Mouse (Mus musculus): ENCODE results near the gene Srp68. TPM values are rescaled to one million over a fixed set of nuclear protein-coding genes. Genes with fewer than 3 reads are reported as not detected.
A peak's percentile ranks its signal among the peaks of the same experiment; 100 is the strongest.

The Srp68 gene
- polyA plus RNA-seq, 1 experiment: 81.9 TPM

DNA sequence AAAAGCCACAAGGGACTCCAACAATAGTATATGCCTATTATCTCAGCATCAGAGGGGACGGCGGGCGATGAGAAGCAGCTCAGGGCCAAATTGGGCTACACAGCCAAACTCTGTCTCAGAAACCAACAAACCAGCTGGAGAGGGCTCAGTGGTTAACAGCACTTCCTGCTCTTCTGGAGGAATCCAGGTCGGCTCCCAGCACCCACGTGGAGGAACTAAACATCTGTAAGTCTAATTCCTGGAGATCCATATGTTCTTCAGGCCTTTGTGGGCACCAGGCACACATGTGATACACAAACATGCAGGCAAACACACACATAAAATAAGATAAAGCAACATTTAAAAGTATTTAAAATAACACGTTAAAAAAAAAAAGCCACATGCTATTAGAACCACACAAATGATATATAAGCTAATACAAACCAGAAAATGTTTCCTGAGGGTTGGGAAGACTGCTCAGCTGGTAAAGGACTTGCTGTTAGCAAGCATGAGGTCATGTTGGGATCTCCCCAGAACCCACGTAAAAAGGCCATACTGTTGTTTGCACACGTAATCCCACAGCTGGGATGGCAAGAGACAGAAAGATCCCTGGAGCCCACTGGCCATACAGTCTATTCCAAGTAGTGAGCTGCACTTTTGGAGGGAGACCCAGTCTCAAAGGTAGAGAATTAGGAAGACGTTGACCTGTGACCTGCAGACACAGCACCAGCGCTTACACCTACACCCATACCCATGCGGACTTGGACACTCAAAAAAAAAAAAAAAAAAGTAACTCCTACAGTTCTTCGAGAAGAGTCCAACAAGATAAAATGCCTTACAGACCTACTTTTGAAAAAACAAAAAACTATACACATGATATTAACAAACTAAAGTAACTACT, 1.2 kb downstream of the Srp68 start:
- no peaks in the 10 kb centered on the region for H3K27me3 ChIP-seq (ENCODE audit: control insufficient read depth, insufficient read depth, insufficient read length)
- H3K79me2 ChIP-seq (ENCODE audit: control insufficient read depth, insufficient read depth): peaks cover 70% of the 10 kb centered on the region
- H3K4me3 ChIP-seq (ENCODE audit: insufficient read depth, poor library complexity, severe bottlenecking): peak overlapping the region; percentile 82
- peaks cover 40% of the 10 kb centered on the region for H3K36me3 ChIP-seq (ENCODE audit: control insufficient read depth, insufficient read depth)
- peak overlapping the region; percentile 63 for H3ac ChIP-seq (ENCODE audit: control insufficient read depth, insufficient read length, low read depth)
- TF ChIP-seq MAX (IDR thresholded peaks at IDR 0.05): peak; percentile 47
- no peak for TF ChIP-seq MYOG (IDR thresholded peaks at IDR 0.05; ENCODE audit: control insufficient read depth, extremely low read depth, insufficient read length)
- H3K79me3 ChIP-seq (ENCODE audit: low read depth): peaks cover 44% of the 10 kb centered on the region

DNA sequence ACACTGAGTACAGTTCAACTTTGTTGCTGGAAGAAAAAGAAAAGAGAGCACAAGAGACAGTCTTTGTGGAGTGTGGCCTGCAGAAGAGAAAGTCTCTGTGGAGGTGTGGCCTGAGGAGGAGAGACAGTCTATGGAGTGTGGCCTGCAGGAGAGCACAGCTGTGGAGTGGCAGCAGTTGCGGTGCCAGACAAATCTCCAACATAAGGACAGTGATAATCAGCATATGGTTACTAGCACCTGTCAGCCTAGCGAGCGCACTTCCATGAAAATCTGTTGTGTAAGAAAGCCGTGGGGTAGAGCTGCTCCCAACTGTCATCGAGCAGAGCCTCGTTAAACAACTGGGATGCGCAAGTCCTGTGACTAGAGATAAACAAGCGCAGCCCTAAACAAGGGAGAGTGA, 4.5 kb downstream of the Srp68 start:
- H3ac ChIP-seq (ENCODE audit: control insufficient read depth, insufficient read length, low read depth): no peak overlapping the region
- H3K36me3 ChIP-seq (ENCODE audit: control insufficient read depth, insufficient read depth): peaks cover 73% of the 10 kb centered on the region
- peaks cover 44% of the 10 kb centered on the region for H3K79me3 ChIP-seq (ENCODE audit: low read depth)
- peaks cover 62% of the 10 kb centered on the region for H3K79me2 ChIP-seq (ENCODE audit: control insufficient read depth, insufficient read depth)
- TF ChIP-seq USF1 (IDR thresholded peaks at IDR 0.05; ENCODE audit: low read depth) (no peak), FOSL1 (IDR thresholded peaks at IDR 0.05; ENCODE audit: insufficient read depth, low read length, poor library complexity, severe bottlenecking) (no peak), MYOD1 (IDR thresholded peaks at IDR 0.05; ENCODE audit: control insufficient read depth, insufficient read length, low read depth) (no peak), MAX (IDR thresholded peaks at IDR 0.05) (no peak), MYOG (IDR thresholded peaks at IDR 0.05; ENCODE audit: control insufficient read depth, extremely low read depth, insufficient read length) (no peak), CTCF (IDR thresholded peaks at IDR 0.05; ENCODE audit: control insufficient read depth, insufficient read depth, insufficient read length) (no peak), CEBPB (IDR thresholded peaks at IDR 0.05; ENCODE audit: low read depth) (no peak)
- H3K4me3 ChIP-seq (ENCODE audit: insufficient read depth, poor library complexity, severe bottlenecking): no peak overlapping the region
- H3K27me3 ChIP-seq (ENCODE audit: control insufficient read depth, insufficient read depth, insufficient read length): no peaks in the 10 kb centered on the region

DNA sequence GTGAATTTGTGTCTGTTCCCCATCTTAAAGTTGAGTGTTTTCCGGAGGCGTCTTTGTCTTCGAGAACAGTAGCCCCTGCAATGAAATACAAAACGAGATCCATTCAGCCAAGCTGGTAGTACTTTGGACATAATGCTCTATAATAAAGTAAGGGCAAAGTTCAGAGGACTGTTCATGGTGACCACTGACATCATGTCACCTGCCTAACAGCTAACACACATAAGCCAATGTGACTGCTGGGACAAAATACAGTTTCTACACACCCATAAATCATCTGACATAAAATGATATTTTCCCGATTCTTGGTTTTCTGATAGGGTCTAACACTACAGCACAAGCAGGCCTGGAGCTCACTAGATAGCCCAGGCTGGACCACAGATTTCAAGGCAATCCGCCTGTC, 5.7 kb downstream of the Srp68 start:
- no peak for TF ChIP-seq CTCF (IDR thresholded peaks at IDR 0.05; ENCODE audit: control insufficient read depth, insufficient read depth, insufficient read length)
- Histone ChIP-seq H3K79me3 (ENCODE audit: low read depth) (peaks cover 39% of the 10 kb centered on the region), H3ac (ENCODE audit: control insufficient read depth, insufficient read length, low read depth) (no peak overlapping the region), H3K4me3 (ENCODE audit: insufficient read depth, poor library complexity, severe bottlenecking) (no peak overlapping the region), H3K36me3 (ENCODE audit: control insufficient read depth, insufficient read depth) (peaks cover 85% of the 10 kb centered on the region), H3K79me2 (ENCODE audit: control insufficient read depth, insufficient read depth) (peaks cover 50% of the 10 kb centered on the region), H3K27me3 (ENCODE audit: control insufficient read depth, insufficient read depth, insufficient read length) (no peaks in the 10 kb centered on the region)

DNA sequence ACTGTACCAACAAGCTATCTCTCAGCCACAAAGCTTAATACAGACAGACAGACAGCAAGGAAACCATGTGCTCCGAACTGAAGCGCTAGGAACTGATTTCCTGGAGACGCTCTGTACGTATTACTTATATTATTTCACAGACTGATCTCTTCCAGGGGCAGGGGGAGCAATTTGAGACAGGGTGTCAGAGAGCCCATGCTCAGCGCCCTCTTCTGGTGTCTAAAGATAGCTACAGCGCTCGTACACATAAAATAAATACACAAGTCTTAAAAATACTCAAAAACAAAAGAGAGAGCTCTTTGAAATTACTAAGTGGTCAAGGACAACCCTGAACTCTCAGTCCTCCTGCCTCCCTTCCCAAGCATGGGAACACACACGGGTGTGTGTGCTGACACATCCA, 6.4 kb downstream of the Srp68 start:
- TF ChIP-seq MYOD1 (IDR thresholded peaks at IDR 0.05; ENCODE audit: control insufficient read depth, insufficient read length, low read depth) (no peak), MAX (IDR thresholded peaks at IDR 0.05) (no peak), CTCF (IDR thresholded peaks at IDR 0.05; ENCODE audit: control insufficient read depth, insufficient read depth, insufficient read length) (no peak), MYOG (IDR thresholded peaks at IDR 0.05; ENCODE audit: control insufficient read depth, extremely low read depth, insufficient read length) (no peak), USF1 (IDR thresholded peaks at IDR 0.05; ENCODE audit: low read depth) (no peak), FOSL1 (IDR thresholded peaks at IDR 0.05; ENCODE audit: insufficient read depth, low read length, poor library complexity, severe bottlenecking) (no peak), CEBPB (IDR thresholded peaks at IDR 0.05; ENCODE audit: low read depth) (no peak)
- Histone ChIP-seq H3K79me3 (ENCODE audit: low read depth) (peaks cover 33% of the 10 kb centered on the region), H3ac (ENCODE audit: control insufficient read depth, insufficient read length, low read depth) (no peak overlapping the region), H3K27me3 (ENCODE audit: control insufficient read depth, insufficient read depth, insufficient read length) (no peaks in the 10 kb centered on the region), H3K36me3 (ENCODE audit: control insufficient read depth, insufficient read depth) (peaks cover 92% of the 10 kb centered on the region), H3K79me2 (ENCODE audit: control insufficient read depth, insufficient read depth) (peaks cover 44% of the 10 kb centered on the region), H3K4me3 (ENCODE audit: insufficient read depth, poor library complexity, severe bottlenecking) (no peak overlapping the region)

DNA sequence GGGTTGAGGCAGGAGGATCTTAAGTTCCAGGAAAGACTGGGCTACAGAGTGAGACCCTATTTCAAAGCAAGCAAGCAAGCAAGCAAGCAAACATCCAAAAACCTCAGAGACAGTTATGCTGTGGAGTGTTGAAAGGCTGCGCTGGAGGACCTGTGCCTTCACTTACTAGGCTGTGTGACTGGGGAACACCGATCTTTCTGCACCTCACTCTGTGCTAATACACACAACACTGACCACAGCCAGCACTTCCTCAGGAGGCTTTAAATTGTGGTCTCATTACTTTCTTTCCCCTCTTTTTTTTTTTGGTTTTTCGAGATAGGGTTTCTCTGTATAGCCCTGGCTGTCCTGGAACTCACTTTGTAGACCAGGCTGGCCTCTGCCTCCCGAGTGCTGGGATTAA, 8.2 kb downstream of the Srp68 start:
- Histone ChIP-seq H3ac (ENCODE audit: control insufficient read depth, insufficient read length, low read depth) (no peak overlapping the region), H3K79me3 (ENCODE audit: low read depth) (peaks cover 16% of the 10 kb centered on the region), H3K27me3 (ENCODE audit: control insufficient read depth, insufficient read depth, insufficient read length) (no peaks in the 10 kb centered on the region), H3K36me3 (ENCODE audit: control insufficient read depth, insufficient read depth) (peaks cover 94% of the 10 kb centered on the region), H3K79me2 (ENCODE audit: control insufficient read depth, insufficient read depth) (peaks cover 26% of the 10 kb centered on the region), H3K4me3 (ENCODE audit: insufficient read depth, poor library complexity, severe bottlenecking) (no peak overlapping the region)
- TF ChIP-seq MYOG (IDR thresholded peaks at IDR 0.05; ENCODE audit: control insufficient read depth, extremely low read depth, insufficient read length) (no peak), MAX (IDR thresholded peaks at IDR 0.05) (no peak), MYOD1 (IDR thresholded peaks at IDR 0.05; ENCODE audit: control insufficient read depth, insufficient read length, low read depth) (no peak), FOSL1 (IDR thresholded peaks at IDR 0.05; ENCODE audit: insufficient read depth, low read length, poor library complexity, severe bottlenecking) (no peak), USF1 (IDR thresholded peaks at IDR 0.05; ENCODE audit: low read depth) (no peak)

DNA sequence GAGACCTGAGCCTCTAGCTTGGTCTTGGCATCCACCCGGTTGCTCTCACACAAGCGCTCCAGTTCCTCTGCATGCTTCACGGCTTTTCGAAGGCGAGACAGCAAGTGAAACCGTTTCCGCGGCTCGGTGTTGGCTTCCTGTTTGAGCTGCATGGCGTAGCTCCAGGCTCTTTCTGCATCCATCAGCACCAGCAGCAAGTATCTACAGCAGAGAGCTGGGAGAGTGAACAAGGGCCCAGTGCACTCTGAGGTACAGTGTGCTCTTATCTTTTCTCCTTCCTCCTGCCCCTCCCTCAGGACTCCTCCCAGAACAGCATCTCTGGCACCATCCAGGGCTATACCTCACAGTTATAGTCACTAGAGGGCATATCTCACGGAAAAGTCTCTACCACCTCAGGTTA, 8.7 kb downstream of the Srp68 start:
- Histone ChIP-seq H3K36me3 (ENCODE audit: control insufficient read depth, insufficient read depth) (peaks cover 99% of the 10 kb centered on the region), H3ac (ENCODE audit: control insufficient read depth, insufficient read length, low read depth) (no peak overlapping the region), H3K27me3 (ENCODE audit: control insufficient read depth, insufficient read depth, insufficient read length) (no peaks in the 10 kb centered on the region), H3K79me2 (ENCODE audit: control insufficient read depth, insufficient read depth) (peaks cover 21% of the 10 kb centered on the region), H3K4me3 (ENCODE audit: insufficient read depth, poor library complexity, severe bottlenecking) (no peak overlapping the region), H3K79me3 (ENCODE audit: low read depth) (peaks cover 13% of the 10 kb centered on the region)
- TF ChIP-seq FOSL1 (IDR thresholded peaks at IDR 0.05; ENCODE audit: insufficient read depth, low read length, poor library complexity, severe bottlenecking) (no peak), MYOD1 (IDR thresholded peaks at IDR 0.05; ENCODE audit: control insufficient read depth, insufficient read length, low read depth) (no peak), MYOG (IDR thresholded peaks at IDR 0.05; ENCODE audit: control insufficient read depth, extremely low read depth, insufficient read length) (no peak), MAX (IDR thresholded peaks at IDR 0.05) (no peak)

Measured in C2C12 (cell line).